Mouse (Mus musculus): ENCODE measurements around the gene Tmem223. TPM values are rescaled to one million over a fixed set of nuclear protein-coding genes. Genes with fewer than 3 reads are reported as not detected.

The Tmem223 gene
- total RNA-seq, 1 experiment from 2014 or later, result 28.8 TPM

Other genes starting within 250 kb of the Tmem223 start
- not detected in 4 replicates for gene Slc22a8, start 179.7 kb upstream of the Tmem223 start, total RNA-seq (2023; ENCODE audit: inconsistent age)
- gene Slc22a6, start 153.0 kb upstream of the Tmem223 start, total RNA-seq (2023; ENCODE audit: inconsistent age), result not detected in 4 replicates
- not detected in 4 replicates for gene Chrm1, start 107.2 kb upstream of the Tmem223 start, total RNA-seq (2023; ENCODE audit: inconsistent age)
- gene Slc3a2, start 47.6 kb upstream of the Tmem223 start, total RNA-seq (2023; ENCODE audit: inconsistent age), result 215 to 230 TPM (median 221 TPM) in 4 replicates
- 66.4 to 86.6 TPM (median 70.6 TPM) in 4 replicates for gene Wdr74, start 35.2 kb upstream of the Tmem223 start, total RNA-seq (2023; ENCODE audit: inconsistent age)
- 4.2 to 4.8 TPM (median 4.5 TPM) in 4 replicates for gene 1700092M07Rik, start 30.3 kb upstream of the Tmem223 start, total RNA-seq (2023; ENCODE audit: inconsistent age)
- 209 to 258 TPM (median 241 TPM) in 4 replicates for gene Stx5a, start 29.6 kb upstream of the Tmem223 start, total RNA-seq (2023; ENCODE audit: inconsistent age)
- gene Nxf1, start 13.9 kb upstream of the Tmem223 start, total RNA-seq (2023; ENCODE audit: inconsistent age), result 374 to 413 TPM (median 398 TPM) in 4 replicates
- gene Tmem179b, start 3.5 kb downstream of the Tmem223 start, total RNA-seq (2023; ENCODE audit: inconsistent age), result 70.3 to 85.2 TPM (median 76.3 TPM) in 4 replicates
- gene Taf6l, start 15.4 kb downstream of the Tmem223 start, total RNA-seq (2023; ENCODE audit: inconsistent age), result 18.7 to 25.0 TPM (median 24.5 TPM) in 4 replicates
- 59.9 to 73.9 TPM (median 64.1 TPM) in 4 replicates for gene Polr2g, start 27.6 kb downstream of the Tmem223 start, total RNA-seq (2023; ENCODE audit: inconsistent age)
- gene Zbtb3, start 31.6 kb downstream of the Tmem223 start, total RNA-seq (2023; ENCODE audit: inconsistent age), result 1.1 to 2.0 TPM (median 1.6 TPM) in 4 replicates
- 29.7 to 34.2 TPM (median 31.8 TPM) in 4 replicates for gene Ttc9c, start 48.3 kb downstream of the Tmem223 start, total RNA-seq (2023; ENCODE audit: inconsistent age)
- 114 to 120 TPM (median 118 TPM) in 4 replicates for gene Hnrnpul2, start 49.0 kb downstream of the Tmem223 start, total RNA-seq (2023; ENCODE audit: inconsistent age)
- 9.1 to 16.6 TPM (median 9.7 TPM) in 4 replicates for gene AC129217.1, start 58.8 kb downstream of the Tmem223 start, total RNA-seq (2023; ENCODE audit: inconsistent age)
- 46.7 to 50.3 TPM (median 48.0 TPM) in 4 replicates for gene Bscl2, start 66.5 kb downstream of the Tmem223 start, total RNA-seq (2023; ENCODE audit: inconsistent age)
- gene Gng3, start 68.2 kb downstream of the Tmem223 start, total RNA-seq (2023; ENCODE audit: inconsistent age), result not detected in 4 replicates
- gene Lrrn4cl, start 79.8 kb downstream of the Tmem223 start, total RNA-seq (2023; ENCODE audit: inconsistent age), result 0.54 to 0.93 TPM (median 0.74 TPM) in 4 replicates
- gene Ubxn1, start 100.5 kb downstream of the Tmem223 start, total RNA-seq (2023; ENCODE audit: inconsistent age), result 131 to 153 TPM (median 146 TPM) in 4 replicates
- 20.4 to 22.0 TPM (median 20.8 TPM) in 4 replicates for gene Uqcc3, start 109.9 kb downstream of the Tmem223 start, total RNA-seq (2023; ENCODE audit: inconsistent age)
- gene Lbhd1, start 112.7 kb downstream of the Tmem223 start, total RNA-seq (2023; ENCODE audit: inconsistent age), result 5.8 to 25.1 TPM (median 14.5 TPM) in 4 replicates
- not detected in 4 replicates for gene Gm49403, start 112.9 kb downstream of the Tmem223 start, total RNA-seq (2023; ENCODE audit: inconsistent age)
- gene 1810009A15Rik, start 117.9 kb downstream of the Tmem223 start, total RNA-seq (2023; ENCODE audit: inconsistent age), result 37.3 to 46.2 TPM (median 41.3 TPM) in 4 replicates
- 3.4 to 6.4 TPM in 2 of 4 replicates, not detected in the others for gene Gm49416, start 117.9 kb downstream of the Tmem223 start, total RNA-seq (2023; ENCODE audit: inconsistent age)
- 17.3 to 21.1 TPM (median 20.2 TPM) in 4 replicates for gene Ints5, start 122.0 kb downstream of the Tmem223 start, total RNA-seq (2023; ENCODE audit: inconsistent age)
- gene Ganab, start 127.1 kb downstream of the Tmem223 start, total RNA-seq (2023; ENCODE audit: inconsistent age), result 154 to 162 TPM (median 156 TPM) in 4 replicates
- gene B3gat3, start 149.4 kb downstream of the Tmem223 start, total RNA-seq (2023; ENCODE audit: inconsistent age), result 64.7 to 70.7 TPM (median 65.6 TPM) in 4 replicates
- gene Rom1, start 158.4 kb downstream of the Tmem223 start, total RNA-seq (2023; ENCODE audit: inconsistent age), result 3.7 to 4.9 TPM (median 4.3 TPM) in 4 replicates
- 81.6 to 99.9 TPM (median 83.4 TPM) in 4 replicates for gene Eml3, start 158.6 kb downstream of the Tmem223 start, total RNA-seq (2023; ENCODE audit: inconsistent age)
- gene Mta2, start 170.9 kb downstream of the Tmem223 start, total RNA-seq (2023; ENCODE audit: inconsistent age), result 194 to 213 TPM (median 202 TPM) in 4 replicates
- 41.4 to 46.3 TPM (median 43.1 TPM) in 4 replicates for gene Tut1, start 182.9 kb downstream of the Tmem223 start, total RNA-seq (2023; ENCODE audit: inconsistent age)
- 498 to 534 TPM (median 511 TPM) in 4 replicates for gene Eef1g, start 196.0 kb downstream of the Tmem223 start, total RNA-seq (2023; ENCODE audit: inconsistent age)
- gene Ahnak, start 218.3 kb downstream of the Tmem223 start, total RNA-seq (2023; ENCODE audit: inconsistent age), result 110 to 155 TPM (median 141 TPM) in 4 replicates

All from B cell, adult (primary cell).